Mouse (Mus musculus): ENCODE results near the gene Fgr.

DNA sequence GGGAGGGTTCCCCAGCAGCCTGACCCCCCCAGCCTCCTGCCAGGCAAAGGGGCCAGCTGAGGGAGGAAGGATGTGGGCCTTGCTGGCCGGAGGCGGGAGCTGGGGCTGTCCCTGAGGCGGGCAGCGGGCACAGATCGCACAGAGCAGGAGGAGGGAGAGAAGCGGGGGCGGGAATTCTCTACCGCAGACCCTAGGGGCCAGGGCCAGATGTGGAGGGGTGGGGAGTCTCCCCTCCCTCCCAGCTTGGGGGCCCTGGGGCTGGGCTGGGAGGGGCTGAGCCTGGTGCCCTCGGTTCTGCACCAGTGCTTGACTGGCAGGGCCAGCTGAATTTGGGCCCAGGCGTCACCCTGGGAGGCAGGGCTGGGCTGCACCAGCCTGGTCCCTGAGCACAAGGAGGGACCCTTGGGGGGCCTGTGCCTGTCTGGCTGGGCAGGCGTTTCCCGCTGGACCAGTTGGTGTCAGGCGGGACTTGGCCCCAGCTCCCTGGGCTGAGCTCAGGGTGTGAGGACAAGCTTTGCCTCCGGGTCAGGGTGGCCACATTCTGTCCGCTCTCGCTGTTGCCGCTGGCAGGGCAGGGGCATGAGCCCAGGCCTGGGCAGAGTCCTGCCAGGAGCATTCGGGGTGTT, 39.5 kb downstream of the Fgr start:
- no peak for TF ChIP-seq CTCF (IDR thresholded peaks at IDR 0.05; ENCODE audit: borderline replicate concordance, control insufficient read depth, extremely low read depth, insufficient read depth, low read length, poor library complexity)
- no peak for TF ChIP-seq POLR2A (IDR thresholded peaks at IDR 0.05; ENCODE audit: control insufficient read depth, extremely low read depth, insufficient read depth, low read length, poor library complexity)

Data from thymus, adult 2 months (tissue).